Mouse (Mus musculus): ENCODE measurements around the gene Nup107.
"Not testable (repeated sequence)": the region's sequence is repeated elsewhere in the genome, so short reads cannot be mapped to it uniquely, and the experiment has no call there.

Gene Nup107

GRCm38 (mm10) chr10:117765116-117765894 lies 27.2 kb downstream of the Nup107 start:
- DNase-seq (ENCODE audit: low spot score), result no peak

GRCm38 (mm10) chr10:117764598-117764997 lies 27.9 kb downstream of the Nup107 start:
- no peak for DNase-seq (ENCODE audit: low spot score)

GRCm38 (mm10) chr10:117763588-117764190 lies 28.8 kb downstream of the Nup107 start:
- DNase-seq (ENCODE audit: low spot score), result no peak

GRCm38 (mm10) chr10:117762966-117763365 lies 29.5 kb downstream of the Nup107 start:
- DNase-seq (ENCODE audit: low spot score), result no peak

- DNase-seq (ENCODE audit: low spot score), result no peak
These were observed 30.1 kb downstream of the Nup107 start for GRCm38 (mm10) chr10:117762281-117762830.

- no peak for DNase-seq (ENCODE audit: low spot score)
These were observed 31.0 kb downstream of the Nup107 start for GRCm38 (mm10) chr10:117761551-117761950.

GRCm38 (mm10) chr10:117760831-117761335 lies 31.6 kb downstream of the Nup107 start:
- no peak for DNase-seq (ENCODE audit: low spot score)

- no peak for DNase-seq (ENCODE audit: low spot score)
These were observed 32.5 kb downstream of the Nup107 start for GRCm38 (mm10) chr10:117759844-117760630.

- no peak for DNase-seq (ENCODE audit: low spot score)
These were observed 33.5 kb downstream of the Nup107 start for GRCm38 (mm10) chr10:117758749-117759727.

- not testable (repeated sequence) for DNase-seq (ENCODE audit: low spot score)
These were observed 34.2 kb downstream of the Nup107 start for GRCm38 (mm10) chr10:117758344-117758743.

GRCm38 (mm10) chr10:117757796-117758342 lies 34.6 kb downstream of the Nup107 start:
- no peak for DNase-seq (ENCODE audit: low spot score)

- no peak for DNase-seq (ENCODE audit: low spot score)
These were observed 35.2 kb downstream of the Nup107 start for GRCm38 (mm10) chr10:117757259-117757658.

GRCm38 (mm10) chr10:117756784-117757183 lies 35.7 kb downstream of the Nup107 start:
- no peak for DNase-seq (ENCODE audit: low spot score)

GRCm38 (mm10) chr10:117755799-117756467 lies 36.6 kb downstream of the Nup107 start:
- DNase-seq (ENCODE audit: low spot score), result no peak

- no peak for DNase-seq (ENCODE audit: low spot score)
These were observed 37.3 kb downstream of the Nup107 start for GRCm38 (mm10) chr10:117755086-117755798.

- no peak for DNase-seq (ENCODE audit: low spot score)
These were observed 37.9 kb downstream of the Nup107 start for GRCm38 (mm10) chr10:117754609-117754940.

GRCm38 (mm10) chr10:117753711-117754608 lies 38.5 kb downstream of the Nup107 start:
- DNase-seq (ENCODE audit: low spot score), result no peak

- no peak for DNase-seq (ENCODE audit: low spot score)
These were observed 39.5 kb downstream of the Nup107 start for GRCm38 (mm10) chr10:117752851-117753647.
